Mouse (Mus musculus) limb, embryonic 12.5 days (tissue): ENCODE data around the gene Nab2. TPM values are rescaled to one million over a fixed set of nuclear protein-coding genes. Genes with fewer than 3 reads are reported as not detected.

Experiments
- polyA plus RNA-seq: library from polyadenylated mRNA; unstranded; fragments of >200 nt; fragmentation: Nextera tagmentation; extraction: Ambion mirVana; gene quantifications from 2 replicates; pipeline ENCODE4 v1.2.1, GENCODE M21; 2016

The Nab2 gene
- polyA plus RNA-seq, 1 experiment from 2014 or later, result 15.3 TPM

Other genes with a start within 250 kb of the Nab2 start
- gene Stac3, start 166.9 kb downstream of the Nab2 start, polyA plus RNA-seq, result 11.5 and 11.7 TPM in 2 replicates
- gene Ndufa4l2, start 153.6 kb downstream of the Nab2 start, polyA plus RNA-seq, result 0.60 and 1.6 TPM in 2 replicates
- 96.8 and 98.1 TPM in 2 replicates for gene Shmt2, start 146.1 kb downstream of the Nab2 start, polyA plus RNA-seq
- 4.2 and 6.3 TPM in 2 replicates for gene Nxph4, start 134.0 kb downstream of the Nab2 start, polyA plus RNA-seq
- 87.6 and 94.7 TPM in 2 replicates for gene Lrp1, start 47.4 kb downstream of the Nab2 start, polyA plus RNA-seq
- gene Stat6, start 25.6 kb downstream of the Nab2 start, polyA plus RNA-seq, result 8.7 and 12.1 TPM in 2 replicates
- 12.6 and 13.5 TPM in 2 replicates for gene Nemp1, start 1.7 kb downstream of the Nab2 start, polyA plus RNA-seq
- 0.33 and 0.59 TPM in 2 replicates for gene Myo1a, start 36.6 kb upstream of the Nab2 start, polyA plus RNA-seq
- gene Tac2, start 55.9 kb upstream of the Nab2 start, polyA plus RNA-seq, result 1.1 and 1.8 TPM in 2 replicates
- 4.3 and 4.6 TPM in 2 replicates for gene Zbtb39, start 71.0 kb upstream of the Nab2 start, polyA plus RNA-seq
- 0.49 and 0.59 TPM in 2 replicates for gene Gpr182, start 83.2 kb upstream of the Nab2 start, polyA plus RNA-seq
- gene Rdh1, start 91.2 kb upstream of the Nab2 start, polyA plus RNA-seq, result 0.05 TPM in 1 of 2 replicates, not detected in the other
- gene Rdh16f1, start 91.2 kb upstream of the Nab2 start, polyA plus RNA-seq, result 0.16 TPM in 1 of 2 replicates, not detected in the other
- 0.15 TPM in 1 of 2 replicates, not detected in the other for gene Rdh9, start 107.8 kb upstream of the Nab2 start, polyA plus RNA-seq
- not detected in 2 replicates for gene Rdh16, start 132.6 kb upstream of the Nab2 start, polyA plus RNA-seq
- gene Rdh19, start 181.4 kb upstream of the Nab2 start, polyA plus RNA-seq, result not detected in 2 replicates
- not detected in 2 replicates for gene Rdh16f2, start 197.9 kb upstream of the Nab2 start, polyA plus RNA-seq
- gene Rdh7, start 220.2 kb upstream of the Nab2 start, polyA plus RNA-seq, result not detected in 2 replicates
- gene Sdr9c7, start 229.9 kb upstream of the Nab2 start, polyA plus RNA-seq, result not detected in 2 replicates